Mouse (Mus musculus) left cerebral cortex, postnatal 10 days (tissue): ENCODE measurements around the gene Fam81a. TPM values are rescaled to one million over a fixed set of nuclear protein-coding genes. Genes with fewer than 3 reads are reported as not detected.

Experiments
- DNase-seq, 2 experiments: peaks; one replicate each; pipeline ENCODE4 v3.0.0; 2021 to 2022; ENCODE audit warnings: low spot score in 2 of 2, mixed read lengths in 1 of 2; ENCODE audit errors: extremely low spot score in 1 of 2
- intact Hi-C: fragments of 180-260 bp; cut with DNase I; formaldehyde crosslinking; loops from one replicate; pipeline ENCODE4 v1.15.1; 2025
- total RNA-seq, 2 experiments: library from RNA; stranded (reverse); gene quantifications; 2 replicates each; pipeline ENCODE4 v1.2.3; 2021

Gene Fam81a
- total RNA-seq = 100 to 1,000 TPM; 189 to 191 TPM

DNA sequence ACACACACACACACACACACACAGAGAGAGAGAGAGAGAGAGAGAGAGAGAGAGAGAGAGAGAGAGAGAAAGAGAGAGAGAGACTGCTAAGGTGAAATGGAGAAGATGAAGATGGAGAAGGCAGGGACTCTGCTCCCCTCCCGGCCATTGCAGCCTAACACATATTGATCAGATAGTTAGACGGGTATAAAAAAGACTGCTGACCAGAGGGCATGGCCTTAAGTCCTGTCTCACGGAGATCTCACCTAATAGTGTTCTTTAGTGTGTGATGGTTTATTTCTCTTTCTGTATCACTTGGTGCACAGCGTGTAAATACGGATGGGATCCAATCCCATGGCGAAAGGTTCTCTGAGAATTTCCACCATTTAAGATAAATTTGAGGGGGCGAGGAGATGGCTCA is at the start of gene Fam81a:
Gene Fam81a (minus strand): TSS at position 101 of the 400 bp plus-strand sequence.
- intact Hi-C loops = no loop called here
- DNase-seq = no peak

DNA sequence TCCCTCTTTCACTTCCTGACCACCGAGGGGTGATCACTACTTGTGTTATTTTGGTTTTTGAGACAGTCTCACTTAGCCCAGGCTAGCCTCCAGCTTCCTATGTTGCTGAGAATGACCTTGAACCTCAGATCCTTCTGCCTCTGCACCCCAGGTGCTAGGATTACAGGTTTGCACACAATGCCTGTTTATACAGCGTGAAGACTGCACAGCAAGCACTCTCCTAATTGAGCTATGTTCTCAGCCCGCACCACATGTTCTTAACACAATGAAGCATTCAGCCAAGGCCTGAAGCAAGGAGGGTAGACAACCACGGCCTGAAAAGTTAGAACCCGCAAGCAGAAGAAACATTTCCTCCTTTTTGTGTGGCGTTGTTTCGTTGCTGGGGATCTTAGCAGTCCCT is 40.3 kb upstream of the Fam81a start:
- intact Hi-C loops = no loop called here
- DNase-seq = no peak

DNA sequence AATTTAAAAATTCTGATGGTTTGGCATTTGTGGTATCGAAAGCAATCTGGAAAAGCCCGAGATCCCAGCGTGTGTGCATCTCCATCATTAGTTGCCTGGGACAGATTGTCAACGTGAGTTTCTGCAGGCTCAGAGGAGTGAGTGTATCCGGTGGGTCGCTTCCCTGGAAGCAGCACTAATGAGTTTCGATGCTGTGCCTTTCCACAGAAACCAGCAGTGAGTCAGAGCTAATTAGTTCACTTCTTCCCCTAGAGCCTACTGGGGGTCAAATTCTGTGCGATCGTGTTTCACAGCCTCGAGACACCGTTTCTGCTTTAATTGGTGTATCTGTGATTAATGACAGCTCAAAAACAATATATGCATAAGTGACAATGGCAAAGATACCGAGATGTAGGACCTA is 39.4 kb upstream of the Fam81a start:
- intact Hi-C loops = no loop called here
- DNase-seq = no peak

DNA sequence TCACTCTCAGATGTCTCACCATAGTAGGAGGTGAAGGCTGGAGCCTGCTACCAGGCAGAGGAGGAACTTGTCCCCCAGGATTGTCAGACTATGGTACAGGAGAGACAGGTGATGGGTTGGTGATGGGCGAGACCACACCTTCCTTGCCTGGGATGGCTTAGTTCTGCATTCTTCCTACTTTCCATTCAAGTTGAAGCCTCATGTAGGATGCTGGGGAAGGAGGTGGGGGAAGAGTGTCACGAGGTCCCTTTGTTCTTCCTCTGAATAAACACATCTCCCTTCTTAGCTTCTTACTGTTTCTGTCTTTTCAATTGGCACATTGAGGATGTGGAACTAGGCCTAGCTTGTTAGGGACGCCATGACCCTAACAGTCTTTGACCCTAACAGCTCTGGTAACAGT is 33.9 kb upstream of the Fam81a start:
- no peak for DNase-seq
- intact Hi-C loops = no loop called here

DNA sequence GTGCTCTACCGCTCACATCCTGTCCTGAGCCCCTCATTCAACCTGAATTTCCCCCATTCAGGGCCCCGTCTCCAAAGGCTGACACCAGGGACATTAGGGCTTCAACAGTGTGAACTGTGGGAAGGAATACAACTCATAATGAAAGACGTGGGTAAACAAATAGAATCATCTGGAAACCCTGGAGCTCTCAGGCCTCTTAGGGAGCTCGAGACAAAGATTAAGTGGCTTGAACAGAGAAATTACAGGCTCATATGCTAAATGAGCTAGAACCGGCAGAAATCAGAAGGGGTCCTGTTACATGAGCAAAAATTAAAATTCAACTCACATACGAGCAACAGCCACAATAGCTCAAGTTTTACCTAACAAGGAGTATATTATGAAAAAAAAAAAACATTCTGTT is 32.5 kb upstream of the Fam81a start:
- no peak for DNase-seq
- intact Hi-C loops = no loop called here

DNA sequence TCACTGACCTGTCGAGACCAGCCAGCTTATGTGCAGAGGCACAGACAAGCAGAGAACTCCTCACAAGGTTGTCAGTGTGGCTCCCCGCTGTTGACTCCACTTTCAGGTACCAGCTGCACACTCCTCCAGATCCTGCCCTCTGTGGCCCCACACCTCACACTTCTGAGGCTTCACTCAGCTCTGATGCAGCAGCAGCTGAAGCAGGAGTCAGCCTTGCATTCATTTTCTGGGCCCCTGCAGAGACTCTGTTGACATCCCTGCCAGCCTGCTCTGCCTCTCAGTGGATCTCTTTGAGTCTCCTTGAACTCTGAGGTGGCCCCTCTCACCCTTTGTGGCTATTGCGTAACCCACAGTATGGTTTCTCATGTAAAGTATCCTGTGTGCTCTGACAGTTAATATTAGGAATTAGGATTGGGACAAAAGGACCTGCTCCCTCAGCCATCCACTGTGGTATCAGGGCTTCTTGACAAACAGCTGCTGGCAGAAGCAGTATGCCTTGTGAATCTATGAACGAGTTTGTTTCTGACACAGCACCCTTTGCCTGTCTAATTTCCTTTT is 32.0 kb upstream of the Fam81a start:
- intact Hi-C loops = no loop called here

DNA sequence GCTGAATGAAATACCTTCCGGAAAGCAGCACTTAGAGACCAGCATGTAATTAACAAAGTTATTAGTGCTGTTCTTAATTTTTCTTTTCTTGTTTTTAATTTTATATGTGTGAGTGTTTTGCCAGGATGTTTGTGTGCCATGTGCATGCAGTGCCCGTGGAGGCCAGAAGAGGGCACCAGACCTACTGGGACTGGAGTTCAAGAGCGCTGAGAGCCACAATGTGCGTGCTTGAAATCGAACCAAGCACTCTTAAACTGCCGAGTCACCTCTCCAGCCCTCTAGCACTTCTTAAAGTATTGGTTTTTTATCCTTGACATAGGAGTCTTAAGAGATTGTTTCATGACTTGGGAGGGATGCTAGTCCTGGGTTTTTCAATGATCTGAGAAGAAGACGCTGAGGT is 26.6 kb upstream of the Fam81a start:
- intact Hi-C loops = no loop called here
- no peak for DNase-seq

More for the DNA sequence above, 32.0 kb upstream of the Fam81a start:
- no peak for DNase-seq

DNA sequence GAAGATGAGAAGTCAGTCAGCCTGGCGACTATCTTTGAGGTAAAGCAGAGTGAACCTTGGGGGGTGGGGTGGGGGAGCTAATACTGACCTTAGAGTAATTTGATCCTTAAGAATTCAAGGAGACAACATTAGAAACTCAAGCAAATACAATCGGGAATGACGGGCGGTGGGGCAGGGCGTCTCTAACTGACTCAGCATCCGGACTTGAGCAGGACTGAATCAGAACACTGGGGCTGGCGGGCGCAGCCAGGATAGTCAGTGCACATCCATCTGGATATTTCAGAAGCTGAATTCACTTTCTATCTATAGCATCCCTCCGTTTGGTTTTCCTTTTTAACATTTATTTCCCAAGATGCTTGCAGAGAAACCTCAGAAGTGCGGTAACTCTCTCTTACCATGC is 17.7 kb upstream of the Fam81a start:
- peak; percentile 49 to 50 for DNase-seq
- intact Hi-C loops = no loop called here

DNA sequence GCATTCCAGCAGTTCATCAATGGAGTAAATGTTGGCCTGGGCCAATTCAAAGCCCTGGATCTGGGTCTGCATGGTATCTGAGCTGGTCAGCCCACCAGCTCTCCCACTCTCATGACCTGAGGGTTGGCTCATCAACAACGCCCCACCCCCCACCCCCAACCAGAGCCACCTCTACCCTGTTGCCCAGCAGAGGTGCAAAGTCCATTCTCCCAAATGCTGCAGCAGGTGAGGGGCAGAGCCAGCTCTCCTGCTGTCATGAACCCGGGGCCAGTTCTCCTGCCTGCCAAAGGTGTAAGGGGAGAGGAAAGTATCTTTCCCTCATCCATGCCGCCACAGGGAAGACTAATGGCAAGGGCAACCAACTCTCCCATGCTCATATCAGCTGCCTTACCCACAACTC is 5.3 kb upstream of the Fam81a start:
- no peak for DNase-seq
- intact Hi-C loops = no loop called here

DNA sequence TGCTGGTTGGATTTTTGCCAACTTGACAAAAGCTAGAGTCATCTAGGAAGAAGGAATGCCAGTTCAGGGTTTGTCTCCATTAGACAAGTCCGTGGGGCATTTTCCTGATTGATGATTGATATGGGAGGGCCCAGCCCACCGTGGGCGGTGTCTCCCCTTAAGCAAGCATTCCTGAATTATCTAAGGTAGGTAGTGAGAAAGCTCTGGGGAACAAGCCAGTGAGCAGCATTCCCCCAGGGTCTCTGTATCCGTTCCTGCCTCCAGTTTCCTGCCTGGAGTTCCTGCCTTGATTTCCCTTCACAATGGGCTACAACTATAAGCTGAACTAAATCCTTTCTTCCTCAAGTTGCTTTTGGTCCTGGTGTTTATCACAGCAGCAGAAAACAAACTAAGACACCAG is 3.1 kb upstream of the Fam81a start:
- intact Hi-C loops = no loop called here
- no peak for DNase-seq

DNA sequence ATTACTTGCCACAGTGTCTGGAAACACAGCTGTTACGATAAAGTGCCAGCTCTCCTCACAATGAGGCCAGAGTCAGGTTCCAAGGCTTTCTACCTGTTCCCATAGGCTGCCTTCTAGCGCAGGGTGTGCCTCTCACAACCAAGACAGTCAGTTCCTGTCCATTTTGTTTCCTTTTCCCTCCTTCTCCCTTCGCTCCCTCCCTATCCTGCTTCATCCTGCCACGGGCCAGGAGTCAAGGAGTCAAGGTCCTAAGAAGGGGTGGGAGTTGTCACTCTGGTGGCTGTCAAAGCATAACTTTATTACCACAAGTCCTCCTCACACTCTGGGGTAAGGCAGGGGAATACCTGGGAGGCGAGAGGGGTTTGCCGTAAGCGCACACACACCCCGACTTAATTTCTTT is 966 bp upstream of the Fam81a start:
- DNase-seq = no peak
- intact Hi-C loops = no loop called here

DNA sequence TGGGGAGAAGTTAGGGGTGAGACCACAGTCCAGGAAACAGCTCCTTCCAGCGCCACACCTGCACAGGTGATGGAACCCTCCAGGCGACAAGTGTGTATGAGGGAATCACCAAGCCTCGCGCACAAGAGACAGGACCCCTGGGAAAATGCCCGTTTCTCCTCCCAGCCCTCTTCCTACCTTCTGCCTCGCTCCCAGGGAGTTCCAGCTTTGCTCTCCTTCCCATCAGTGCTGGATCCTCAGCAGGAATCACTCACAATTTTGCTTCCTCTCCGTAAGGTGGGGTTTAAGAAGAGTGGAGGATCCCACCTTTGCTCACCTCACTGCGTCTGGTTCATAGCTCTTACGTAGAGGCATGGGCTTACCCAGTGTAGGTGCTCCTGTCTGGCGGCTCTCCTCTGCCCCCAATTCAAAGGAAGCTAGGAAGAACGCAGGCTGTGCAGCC is 454 bp downstream of the Fam81a start:
- intact Hi-C loops = no loop called here
- peak; percentile 34 to 37 for DNase-seq

DNA sequence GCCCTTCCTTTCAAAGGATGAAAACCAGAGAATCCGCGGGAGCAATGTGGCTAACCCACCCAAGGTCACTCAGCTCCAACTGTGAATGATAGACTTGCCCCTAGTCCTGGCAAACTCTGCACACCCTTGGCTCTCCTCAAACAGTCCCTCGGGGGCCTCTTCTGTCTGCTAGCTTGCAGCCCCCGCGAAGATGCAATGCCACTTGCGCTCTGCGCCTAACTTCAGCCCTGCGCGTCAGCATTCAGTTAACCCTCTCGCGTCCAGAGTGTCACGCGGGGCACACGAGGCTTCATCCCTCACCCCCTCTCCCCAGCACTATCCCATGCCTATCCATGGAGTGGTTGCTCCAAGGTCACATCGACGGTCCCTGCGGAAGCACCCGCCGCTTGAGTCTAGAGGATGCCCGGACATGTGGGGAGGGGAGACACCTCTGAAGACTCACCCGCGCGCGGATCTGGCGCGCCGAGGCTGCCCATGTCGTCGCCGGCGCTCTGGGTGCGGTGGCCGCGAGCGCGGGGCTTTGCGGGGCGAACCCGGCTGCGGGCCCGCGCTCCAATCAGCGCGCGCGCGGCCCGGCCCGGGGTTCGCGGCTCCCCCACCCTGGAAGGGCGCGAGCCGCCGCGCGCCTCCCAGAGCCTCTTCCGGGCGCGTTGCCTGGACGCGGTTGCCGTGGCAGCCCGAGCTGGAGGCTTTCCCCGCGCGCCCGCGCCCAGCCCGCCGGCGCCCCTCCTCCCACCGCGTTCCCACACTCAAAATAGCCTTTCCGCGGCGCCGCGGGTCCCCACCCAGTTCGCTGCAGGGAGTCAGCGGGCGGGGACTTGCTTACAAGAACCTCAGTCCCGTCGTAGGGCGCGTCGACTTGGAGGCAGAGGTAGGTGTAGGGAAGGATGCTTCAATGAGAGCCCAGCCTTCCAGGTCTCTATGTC is 1.2 kb downstream of the Fam81a start:
- intact Hi-C loops = no loop called here
- DNase-seq = peak; percentile 82 to 92

DNA sequence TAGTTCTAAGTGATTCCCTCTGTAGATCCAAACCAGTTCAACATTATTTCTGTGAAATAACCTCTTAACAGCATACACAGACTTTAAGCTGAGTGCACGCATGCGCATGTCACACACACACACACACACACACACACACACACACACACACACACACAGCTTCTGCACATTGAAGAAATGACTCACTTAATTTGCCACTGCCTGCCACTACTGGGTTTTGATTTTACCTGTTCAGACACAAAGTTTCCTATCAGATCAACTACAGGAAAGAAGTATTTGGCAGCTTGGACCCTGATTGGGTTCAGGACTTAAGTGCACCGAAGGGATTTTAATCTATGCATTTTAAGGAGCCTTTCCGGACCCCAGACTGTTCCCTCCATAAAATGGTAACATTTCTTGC is 2.0 kb downstream of the Fam81a start:
- no peak for DNase-seq
- intact Hi-C loops = no loop called here

DNA sequence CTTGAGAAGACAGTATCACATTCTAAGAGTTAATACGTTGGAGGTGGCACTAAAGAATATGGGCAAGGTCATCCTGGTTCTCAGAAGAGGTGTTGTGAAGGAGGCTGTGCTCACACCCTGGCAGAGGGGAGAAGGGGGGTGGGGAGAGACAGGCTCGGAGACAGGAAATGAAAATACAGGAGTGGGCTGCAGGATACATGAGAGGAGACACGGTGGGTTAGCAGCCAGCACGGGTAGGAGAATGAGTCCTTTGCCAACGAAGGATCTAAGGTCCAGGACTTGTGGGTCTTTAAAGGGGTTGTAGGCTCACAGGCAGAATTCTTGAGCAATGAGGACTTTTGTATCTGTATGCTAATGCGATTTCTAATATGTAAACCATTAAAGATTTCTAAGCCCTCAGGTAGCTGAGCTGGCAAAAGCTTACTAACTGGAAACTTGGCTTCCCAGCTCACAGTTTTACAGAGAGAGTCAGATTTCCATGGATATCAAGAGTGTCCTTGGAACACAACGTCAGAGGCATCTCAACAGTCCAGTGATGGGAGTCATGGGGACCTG is 3.0 kb downstream of the Fam81a start:
- DNase-seq = no peak
- intact Hi-C loops = no loop called here

DNA sequence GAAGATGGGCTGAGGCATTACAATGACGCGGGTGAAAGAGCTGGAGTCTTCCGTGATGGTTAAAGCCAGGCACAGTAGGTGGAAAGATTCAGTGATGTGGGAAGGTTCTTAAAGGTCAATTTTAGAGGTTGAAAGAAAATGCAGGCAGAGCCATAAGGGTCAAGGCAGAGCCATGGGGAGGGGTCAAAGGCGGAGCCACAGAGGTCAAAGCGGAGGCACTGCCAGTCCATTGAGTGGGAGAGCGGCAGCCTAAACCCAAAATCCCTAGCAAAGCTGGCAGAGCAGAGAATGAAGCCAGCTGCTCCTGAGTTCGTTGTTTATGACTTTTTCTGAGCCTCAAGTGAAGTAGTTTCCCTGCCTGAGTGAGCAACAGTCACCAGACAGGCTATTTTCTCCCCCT is 3.8 kb downstream of the Fam81a start:
- DNase-seq = no peak
- intact Hi-C loops = no loop called here

DNA sequence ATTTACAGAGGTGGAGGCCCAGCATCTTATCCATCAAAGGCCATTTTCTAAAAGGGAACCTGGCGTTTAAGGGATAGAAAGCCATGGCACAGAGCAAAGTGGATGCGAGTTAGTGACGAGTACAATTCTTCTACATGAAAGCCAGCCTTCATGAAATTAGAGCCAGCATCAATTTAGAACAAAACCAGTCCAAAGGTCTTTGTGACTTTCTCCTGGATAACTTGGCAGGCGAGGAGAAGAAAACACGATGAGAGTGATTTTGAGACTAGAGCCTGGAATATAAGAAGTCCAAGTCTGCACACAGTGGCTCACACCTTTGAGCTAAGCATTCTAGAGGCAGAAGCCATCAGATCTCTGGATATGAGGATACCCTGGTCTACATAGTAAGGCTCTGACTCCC is 4.4 kb downstream of the Fam81a start:
- DNase-seq = no peak
- intact Hi-C loops = no loop called here

DNA sequence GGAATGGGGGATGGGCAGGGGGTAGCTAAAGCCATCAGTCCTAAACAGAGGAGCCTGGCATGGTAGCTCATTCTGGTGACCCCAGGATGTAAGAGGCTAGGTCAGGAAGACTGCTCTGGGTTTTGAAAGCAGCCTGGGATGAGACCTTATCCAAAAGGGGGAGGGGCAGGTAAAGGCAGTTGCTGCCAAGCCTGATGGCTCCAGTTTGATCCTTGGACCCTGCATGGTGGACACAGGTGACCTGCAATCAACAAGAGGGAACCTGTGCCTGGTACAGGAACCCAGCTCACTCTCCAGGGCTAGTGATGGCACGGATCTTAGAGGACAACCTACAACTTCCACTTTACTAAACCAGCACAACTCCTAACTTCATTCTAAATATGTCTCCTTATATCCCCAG is 7.2 kb downstream of the Fam81a start:
- no peak for DNase-seq
- intact Hi-C loops = no loop called here

DNA sequence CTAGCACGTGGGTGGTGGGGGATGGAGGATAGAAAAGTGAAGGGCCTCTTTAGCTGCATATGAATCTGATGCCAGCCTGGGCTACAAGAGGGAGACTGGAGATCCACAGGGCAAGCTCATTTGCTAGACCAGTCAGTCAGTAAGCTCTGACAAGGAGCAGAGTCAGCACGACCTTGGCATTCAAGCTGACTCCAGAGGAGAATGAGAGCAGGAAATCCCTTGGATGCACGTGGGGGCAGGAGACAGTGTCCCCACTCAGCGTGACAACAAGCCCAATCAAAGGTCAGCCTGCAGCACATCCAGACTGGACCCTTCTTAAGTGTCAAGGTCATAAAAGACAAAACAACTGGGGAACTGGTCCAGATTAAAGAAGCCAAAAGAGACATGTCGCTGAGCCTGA is 7.6 kb downstream of the Fam81a start:
- no peak for DNase-seq
- intact Hi-C loops = no loop called here

DNA sequence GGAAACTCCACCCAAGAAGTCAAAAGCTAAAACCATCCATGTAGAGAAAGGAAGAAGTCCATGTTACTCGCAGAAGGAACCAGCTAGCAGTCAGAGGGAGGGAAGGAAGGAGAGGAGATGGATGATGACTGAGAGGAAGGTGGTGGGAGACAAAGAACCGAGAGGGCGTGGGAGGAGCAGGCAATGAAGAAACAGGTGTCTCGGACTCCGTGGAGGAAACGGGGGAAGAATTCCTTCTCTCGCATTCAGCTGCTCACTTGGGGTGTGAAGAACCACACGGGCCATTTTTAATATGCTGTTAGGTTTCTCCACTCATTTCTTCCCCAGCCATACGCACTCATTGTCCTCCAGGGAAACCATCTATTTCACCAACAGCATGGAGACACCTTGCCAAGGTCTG is 8.1 kb downstream of the Fam81a start:
- DNase-seq = no peak
- intact Hi-C loops = no loop called here
